Mouse (Mus musculus) right cerebral cortex, adult 2 months (tissue): ENCODE data around the gene Tcap.

ENCODE experiments used
- DNase-seq, 2 experiments: peaks; one replicate each; pipeline ENCODE4 v3.0.0; 2021 to 2022; ENCODE audit warnings: low spot score in 2 of 2

Gene Tcap

GRCm38 (mm10) chr11:98355732-98356299 lies 27.8 kb upstream of the Tcap start:
- DNase-seq = peak in 1 of 2 experiments; percentile 70

GRCm38 (mm10) chr11:98356625-98357394 lies 26.8 kb upstream of the Tcap start:
- no peak for DNase-seq

- no peak for DNase-seq
These were observed 26.0 kb upstream of the Tcap start for GRCm38 (mm10) chr11:98357396-98358160.

GRCm38 (mm10) chr11:98358161-98359083 lies 25.2 kb upstream of the Tcap start, which contains the start of gene Stard3:
Stard3 (plus strand) TSS chr11:98358368.
- peak; percentile 82 to 85 for DNase-seq

- no peak for DNase-seq
These were observed 22.6 kb upstream of the Tcap start for GRCm38 (mm10) chr11:98360866-98361521.

- no peak for DNase-seq
These were observed 19.8 kb upstream of the Tcap start for GRCm38 (mm10) chr11:98363817-98364216.

- DNase-seq = no peak
These were observed 19.2 kb upstream of the Tcap start for GRCm38 (mm10) chr11:98364410-98364809.

- no peak for DNase-seq
These were observed 17.3 kb upstream of the Tcap start for GRCm38 (mm10) chr11:98366290-98366689.

GRCm38 (mm10) chr11:98367171-98367862 lies 16.3 kb upstream of the Tcap start:
- peak in 1 of 2 experiments; percentile 55 for DNase-seq

- DNase-seq = no peak
These were observed 15.8 kb upstream of the Tcap start for GRCm38 (mm10) chr11:98367863-98368186.

- DNase-seq = no peak
These were observed 14.3 kb upstream of the Tcap start for GRCm38 (mm10) chr11:98369337-98369736.

- no peak for DNase-seq
These were observed 13.0 kb upstream of the Tcap start for GRCm38 (mm10) chr11:98370588-98370987.

GRCm38 (mm10) chr11:98371556-98372240 lies 11.9 kb upstream of the Tcap start:
- DNase-seq = no peak

- DNase-seq = peak; percentile 56 to 64
These were observed 11.2 kb upstream of the Tcap start for GRCm38 (mm10) chr11:98372406-98372805.

GRCm38 (mm10) chr11:98373244-98373643 lies 10.4 kb upstream of the Tcap start:
- no peak for DNase-seq

GRCm38 (mm10) chr11:98374266-98374665 lies 9.3 kb upstream of the Tcap start:
- no peak for DNase-seq

- DNase-seq = no peak
These were observed 6.9 kb upstream of the Tcap start for GRCm38 (mm10) chr11:98376756-98377155.

- DNase-seq = no peak
These were observed 5.8 kb upstream of the Tcap start for GRCm38 (mm10) chr11:98377787-98378186.

- no peak for DNase-seq
These were observed 4.2 kb upstream of the Tcap start for GRCm38 (mm10) chr11:98379379-98379778.

GRCm38 (mm10) chr11:98380106-98380505 lies 3.5 kb upstream of the Tcap start:
- no peak for DNase-seq
